Mouse (Mus musculus): ENCODE results near the gene Cartpt. TPM values are rescaled to one million over a fixed set of nuclear protein-coding genes. Genes with fewer than 3 reads are reported as not detected.
"Not testable (repeated sequence)": the region's sequence is repeated elsewhere in the genome, so short reads cannot be mapped to it uniquely, and the experiment has no call there.

Gene Cartpt
- polyA plus RNA-seq, 1 experiment = 0.21 TPM

- Histone ChIP-seq H3K4me3 (replicated peaks; ENCODE audit: extremely low read depth, low read depth, low read length) (no peak overlapping the region), H3K4me1 (ENCODE audit: control insufficient read depth, insufficient read depth, low read length) (no peaks in the 10 kb centered on the region)
- TF ChIP-seq CTCF (IDR thresholded peaks at IDR 0.05; ENCODE audit: insufficient read depth, low read length) = no peak
- TF ChIP-seq POLR2A (IDR thresholded peaks at IDR 0.05; ENCODE audit: borderline replicate concordance, extremely low read depth, low read depth, low read length) = no peak
- 84% methylated on average over 3 of the region's 3 CpGs for WGBS
- no peak for DNase-seq
These were observed 40.2 kb downstream of the Cartpt start for GRCm38 (mm10) chr13:99860670-99861069.

DNA sequence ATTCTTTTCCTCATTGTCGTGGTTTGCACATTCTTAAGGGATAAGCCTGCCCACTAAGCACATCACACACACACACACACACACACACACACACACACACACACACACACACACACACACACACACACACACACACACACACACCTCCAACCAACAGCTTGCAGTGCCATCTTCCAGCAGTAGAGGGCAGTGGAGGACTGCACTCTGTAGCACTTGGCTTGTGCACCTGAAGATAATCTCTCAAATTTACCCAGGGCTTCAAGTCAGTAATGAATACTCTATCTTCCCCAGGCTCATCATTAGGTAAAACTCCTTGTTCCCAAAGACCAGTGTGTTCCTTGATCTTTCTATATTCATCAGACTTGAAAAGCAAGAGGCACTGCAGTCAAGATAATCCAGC is 41.8 kb downstream of the Cartpt start:
- DNase-seq = peak; percentile 23
- no peaks in the 10 kb centered on the region for H3K4me1 ChIP-seq (ENCODE audit: control insufficient read depth, insufficient read depth, low read length)
- no peak overlapping the region for H3K4me3 ChIP-seq (replicated peaks; ENCODE audit: extremely low read depth, low read depth, low read length)
- WGBS = 22% methylated on average over 1 of the region's 1 CpGs
- no peak for TF ChIP-seq POLR2A (IDR thresholded peaks at IDR 0.05; ENCODE audit: borderline replicate concordance, extremely low read depth, low read depth, low read length)
- peak; percentile 83 for TF ChIP-seq CTCF (IDR thresholded peaks at IDR 0.05; ENCODE audit: insufficient read depth, low read length)

DNA sequence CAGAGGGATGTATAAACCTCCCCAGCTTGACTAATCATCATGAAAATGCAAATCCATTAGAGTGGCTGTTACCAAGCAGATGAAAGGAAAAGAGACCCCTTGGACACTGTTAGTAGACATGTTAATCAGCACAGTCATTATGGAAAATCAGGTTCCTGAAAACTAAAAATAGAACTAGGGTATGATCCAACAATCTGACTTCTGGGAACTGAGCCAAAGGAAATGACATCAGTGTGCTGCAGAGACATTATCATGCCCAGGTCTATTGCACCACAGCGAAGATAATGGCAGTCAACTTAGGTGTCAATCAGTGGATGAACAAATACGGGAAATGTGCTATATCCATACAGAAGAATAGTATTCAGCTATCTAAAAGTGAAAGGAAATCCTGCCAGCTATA is 43.0 kb downstream of the Cartpt start:
- no peak for DNase-seq
- 29% methylated on average over 2 of the region's 2 CpGs for WGBS

GRCm38 (mm10) chr13:99857336-99857735 is 43.6 kb downstream of the Cartpt start:
- no peaks in the 10 kb centered on the region for H3K4me1 ChIP-seq (ENCODE audit: control insufficient read depth, insufficient read depth, low read length)
- no peak for DNase-seq
- no peak overlapping the region for H3K4me3 ChIP-seq (replicated peaks; ENCODE audit: extremely low read depth, low read depth, low read length)
- TF ChIP-seq POLR2A (IDR thresholded peaks at IDR 0.05; ENCODE audit: borderline replicate concordance, extremely low read depth, low read depth, low read length) = no peak
- no peak for TF ChIP-seq CTCF (IDR thresholded peaks at IDR 0.05; ENCODE audit: insufficient read depth, low read length)
- 74% methylated on average over 9 of the region's 9 CpGs for WGBS

More for the DNA sequence above, 43.0 kb downstream of the Cartpt start:
- H3K4me3 ChIP-seq (replicated peaks; ENCODE audit: extremely low read depth, low read depth, low read length) = no peak overlapping the region
- no peak for TF ChIP-seq POLR2A (IDR thresholded peaks at IDR 0.05; ENCODE audit: borderline replicate concordance, extremely low read depth, low read depth, low read length)
- no peak for TF ChIP-seq CTCF (IDR thresholded peaks at IDR 0.05; ENCODE audit: insufficient read depth, low read length)
- no peaks in the 10 kb centered on the region for H3K4me1 ChIP-seq (ENCODE audit: control insufficient read depth, insufficient read depth, low read length)

DNA sequence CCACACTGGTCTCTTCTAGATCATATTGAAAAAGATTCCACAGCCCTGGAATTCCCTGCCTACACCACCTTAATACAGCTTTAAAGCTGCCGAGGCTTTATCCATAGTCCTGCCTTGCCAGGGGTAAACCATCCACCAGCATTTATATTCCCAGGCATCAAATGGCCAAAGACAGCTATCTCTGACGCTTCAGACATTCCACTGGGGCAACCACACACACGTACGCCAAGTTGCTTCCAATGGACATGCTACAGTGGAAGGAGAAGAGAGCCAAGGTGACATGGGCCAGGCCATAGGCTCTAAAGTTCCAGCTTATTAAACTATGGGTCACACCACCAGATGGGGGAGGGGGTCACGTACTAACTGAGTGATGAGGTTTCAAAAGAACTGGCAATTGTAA is 45.7 kb downstream of the Cartpt start:
- TF ChIP-seq POLR2A (IDR thresholded peaks at IDR 0.05; ENCODE audit: borderline replicate concordance, extremely low read depth, low read depth, low read length) (no peak), CTCF (IDR thresholded peaks at IDR 0.05; ENCODE audit: insufficient read depth, low read length) (no peak)
- no peak for DNase-seq
- H3K4me1 ChIP-seq (ENCODE audit: control insufficient read depth, insufficient read depth, low read length) = peaks cover 5% of the 10 kb centered on the region; the same call in 1 of the 2 replicates
- 81% methylated on average over 5 of the region's 5 CpGs for WGBS
- H3K4me3 ChIP-seq (replicated peaks; ENCODE audit: extremely low read depth, low read depth, low read length) = no peak overlapping the region

DNA sequence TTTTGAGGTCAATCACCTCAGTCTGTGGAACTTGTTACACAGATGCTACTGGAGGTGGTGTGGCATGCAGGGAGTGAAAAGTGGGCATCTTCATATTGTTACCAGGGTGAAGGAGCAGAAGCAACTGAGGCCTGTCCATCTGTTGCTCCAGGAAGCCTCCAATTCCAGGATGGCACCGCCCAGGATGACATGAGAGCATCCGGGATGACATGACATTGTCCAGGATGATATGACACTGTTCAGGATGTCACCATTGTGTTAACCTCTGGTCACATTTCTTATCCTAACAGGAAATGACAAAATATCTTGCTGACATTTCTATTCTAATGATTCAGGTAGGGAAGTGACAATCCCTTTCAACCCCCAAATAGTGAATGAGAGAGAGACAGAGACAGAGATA is 47.8 kb downstream of the Cartpt start:
- Histone ChIP-seq H3K4me1 (ENCODE audit: control insufficient read depth, insufficient read depth, low read length) (peaks cover 5% of the 10 kb centered on the region; the same call in 1 of the 2 replicates), H3K4me3 (replicated peaks; ENCODE audit: extremely low read depth, low read depth, low read length) (no peak overlapping the region)
- DNase-seq = no peak
- TF ChIP-seq CTCF (IDR thresholded peaks at IDR 0.05; ENCODE audit: insufficient read depth, low read length) (no peak), POLR2A (IDR thresholded peaks at IDR 0.05; ENCODE audit: borderline replicate concordance, extremely low read depth, low read depth, low read length) (peak; percentile 29; the same call in 1 of the 2 replicates)
- WGBS = 52% methylated on average over 2 of the region's 2 CpGs

GRCm38 (mm10) chr13:99852416-99852815 is 48.5 kb downstream of the Cartpt start:
- H3K4me3 ChIP-seq (replicated peaks; ENCODE audit: extremely low read depth, low read depth, low read length); DNase-seq; H3K4me1 ChIP-seq (ENCODE audit: control insufficient read depth, insufficient read depth, low read length): not testable (repeated sequence)
- WGBS = 27% methylated on average over 3 of the region's 3 CpGs

GRCm38 (mm10) chr13:99851026-99851425 is 49.9 kb downstream of the Cartpt start:
- no peak for DNase-seq
- no peak for TF ChIP-seq POLR2A (IDR thresholded peaks at IDR 0.05; ENCODE audit: borderline replicate concordance, extremely low read depth, low read depth, low read length)
- Histone ChIP-seq H3K4me1 (ENCODE audit: control insufficient read depth, insufficient read depth, low read length) (peaks cover 5% of the 10 kb centered on the region; the same call in 1 of the 2 replicates), H3K4me3 (replicated peaks; ENCODE audit: extremely low read depth, low read depth, low read length) (no peak overlapping the region)
- WGBS = 15% methylated on average over 4 of the region's 4 CpGs

GRCm38 (mm10) chr13:99849597-99849996 is 51.3 kb downstream of the Cartpt start:
- DNase-seq = no peak
- Histone ChIP-seq H3K4me3 (replicated peaks; ENCODE audit: extremely low read depth, low read depth, low read length) (no peak overlapping the region), H3K4me1 (ENCODE audit: control insufficient read depth, insufficient read depth, low read length) (peaks cover 5% of the 10 kb centered on the region; the same call in 1 of the 2 replicates)
- TF ChIP-seq POLR2A (IDR thresholded peaks at IDR 0.05; ENCODE audit: borderline replicate concordance, extremely low read depth, low read depth, low read length) (no peak), CTCF (IDR thresholded peaks at IDR 0.05; ENCODE audit: insufficient read depth, low read length) (peak; percentile 49; the same call in 1 of the 2 replicates)
- 37% methylated on average over 15 of the region's 15 CpGs for WGBS

Other genes with a start within 250 kb of the Cartpt start
- gene Mccc2, start 114.5 kb upstream of the Cartpt start, polyA plus RNA-seq (2012; rRNA removed) = 17.7 and 19.0 TPM in 2 replicates
- gene Bdp1, start 203.0 kb upstream of the Cartpt start, polyA plus RNA-seq (2012; rRNA removed) = 2.1 and 2.9 TPM in 2 replicates
- gene Serf1, start 206.9 kb upstream of the Cartpt start, polyA plus RNA-seq (2012; rRNA removed) = 2.8 and 5.1 TPM in 2 replicates
- gene Smn1, start 223.8 kb upstream of the Cartpt start, polyA plus RNA-seq (2012; rRNA removed) = 12.1 and 12.7 TPM in 2 replicates

Data from lung, adult 2 months (tissue).